Mouse (Mus musculus): ENCODE measurements around the gene Shc4.

DNA sequence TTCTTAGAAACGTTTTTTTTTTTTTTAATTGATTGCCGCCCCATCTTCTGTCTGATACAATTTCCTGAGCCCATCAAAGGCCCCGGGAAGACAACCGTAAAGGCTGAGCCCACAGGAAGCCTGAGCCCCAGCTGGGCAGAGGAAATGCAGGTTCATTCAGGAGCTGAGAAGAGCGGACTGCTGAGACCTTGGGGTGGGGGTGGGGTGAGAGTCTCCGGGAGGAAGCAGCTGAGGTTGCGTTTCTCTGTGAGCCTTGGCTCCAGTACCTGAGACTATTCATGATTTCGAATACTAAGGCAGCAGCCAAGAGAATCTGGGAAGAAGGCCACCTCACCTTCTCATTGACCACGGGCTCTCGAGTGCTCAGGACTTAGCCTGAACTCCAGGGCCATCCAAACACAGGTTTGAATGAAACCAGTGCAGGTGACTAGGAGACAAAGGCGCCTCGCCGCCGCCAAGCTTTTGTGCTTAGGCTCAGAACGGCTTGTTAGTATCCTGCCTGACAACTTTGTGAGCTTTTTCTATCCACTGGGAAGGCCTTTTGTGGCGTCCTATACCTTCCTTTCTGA is 682 bp upstream of the Shc4 start:
- no peak for TF ChIP-seq CTCF (IDR thresholded peaks at IDR 0.05; ENCODE audit: low read depth, low read length)
- TF ChIP-seq TAL1 (conservative IDR thresholded peaks at IDR 0.05; ENCODE audit: low read depth, low read length): no peak
- no peak for TF ChIP-seq GATA2 (IDR thresholded peaks at IDR 0.05; ENCODE audit: borderline replicate concordance, low read depth, low read length)
- no peak for TF ChIP-seq POLR2AphosphoS5 (IDR thresholded peaks at IDR 0.05; ENCODE audit: insufficient replicate concordance, low read depth, low read length)
